Mouse (Mus musculus): ENCODE data around the gene Npm1. TPM values are rescaled to one million over a fixed set of nuclear protein-coding genes. Genes with fewer than 3 reads are reported as not detected.

The Npm1 gene
- polyA plus RNA-seq (2015; fragmentation: Illumina TruSeq; extraction: RNeasy Lipid Tissue Mini Kit (QIAGEN cat#74804); ENCODE audit: low read depth, low replicate concordance), result 308 TPM

DNA sequence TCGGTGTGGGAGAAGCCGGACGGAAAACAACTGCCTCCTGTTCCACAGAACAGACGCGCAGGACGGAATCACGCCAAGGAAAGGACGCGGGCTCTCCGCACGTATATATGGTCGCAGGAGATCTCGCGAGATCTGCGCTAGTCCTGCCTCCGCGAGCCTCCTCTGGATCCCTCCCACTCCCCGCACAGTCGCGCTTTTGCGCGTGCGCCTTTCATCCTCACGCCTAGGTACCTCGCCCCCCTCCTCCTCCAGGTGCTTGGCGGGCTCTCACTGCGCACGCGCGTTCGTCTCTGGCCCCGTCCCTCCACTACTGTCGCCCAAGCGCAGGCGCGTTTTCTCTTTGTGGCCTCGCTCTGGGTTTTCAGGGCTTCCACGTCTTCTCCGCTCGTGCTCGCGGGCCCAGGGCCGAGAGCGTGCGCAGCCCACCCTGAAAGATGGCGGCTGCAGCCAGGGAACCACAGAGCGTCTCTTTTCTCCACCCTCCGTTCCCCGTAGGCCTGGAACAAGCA, at the start of gene Npm1:
Gene Npm1 (minus strand): TSS at position 209 of the 509 bp plus-strand sequence.

DNA sequence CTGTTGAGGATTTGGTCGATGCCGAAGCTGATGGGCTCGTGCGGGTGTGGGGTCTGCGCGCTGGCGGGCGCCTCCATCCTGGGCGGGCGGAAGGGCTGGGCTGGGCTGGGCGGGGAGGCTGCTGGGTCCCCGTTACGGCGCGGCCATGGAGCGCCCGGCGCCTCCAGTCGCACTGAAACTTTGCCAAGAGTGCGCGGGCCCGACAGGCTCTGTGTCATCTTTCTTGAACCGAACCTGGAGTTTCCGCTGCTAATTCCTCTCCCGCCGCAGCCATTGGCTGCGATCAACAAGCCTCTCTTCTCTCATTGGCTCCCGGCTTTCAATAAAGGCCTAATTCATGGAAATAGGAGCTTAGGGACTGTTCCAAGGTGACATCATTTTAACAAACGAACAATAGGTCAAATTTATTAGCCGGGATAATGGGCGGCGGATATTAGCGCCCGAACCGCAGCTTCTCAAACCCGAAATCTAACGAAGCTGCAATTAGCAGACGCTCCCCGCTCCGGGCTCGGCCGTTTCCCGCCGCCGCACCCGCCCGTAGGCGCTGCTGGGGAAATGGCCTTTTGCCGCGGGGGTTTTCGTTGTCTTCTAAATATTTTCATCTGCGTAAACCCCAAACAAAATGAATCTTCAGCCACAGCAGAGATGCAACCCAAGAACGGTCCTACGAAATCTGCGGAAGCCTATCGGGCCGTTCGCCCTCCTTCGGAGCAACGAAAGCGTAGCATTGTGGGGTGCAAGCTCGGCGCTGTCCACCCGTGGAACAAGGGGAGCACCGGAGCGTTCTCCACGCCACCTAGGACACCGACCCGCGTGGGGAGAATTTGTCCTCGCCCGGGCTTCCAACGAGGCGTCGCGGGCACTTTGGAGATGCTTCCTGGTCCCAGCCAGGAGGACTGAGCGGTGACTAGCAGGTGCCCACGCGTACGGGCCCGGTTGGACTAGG, 40.6 kb upstream of the Npm1 start, which contains the start of gene Tlx3:
Gene Tlx3 (minus strand): TSS at position 207 of the 946 bp plus-strand sequence.

DNA sequence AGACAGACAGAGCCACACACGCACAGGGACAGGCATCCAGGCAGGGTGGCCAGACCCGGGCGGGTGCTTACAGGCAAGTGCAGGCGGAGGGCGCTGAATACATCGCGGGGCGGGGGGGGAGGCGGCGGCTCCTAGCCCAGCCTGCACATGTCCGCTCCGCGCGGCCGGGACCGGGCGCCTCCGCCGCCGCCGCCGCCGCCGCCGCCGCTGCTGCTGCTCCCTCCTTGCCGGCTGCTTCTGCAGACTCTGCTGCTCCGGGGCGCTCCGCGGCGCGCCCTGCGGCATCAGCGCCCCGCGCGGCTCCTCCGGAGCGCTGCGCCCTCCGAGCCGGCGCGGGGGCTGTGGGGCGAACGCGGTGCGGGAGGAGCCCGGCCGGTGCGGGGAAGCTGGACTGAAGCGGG, 15.8 kb downstream of the Npm1 start, which contains the start of gene Fgf18:
Gene Fgf18 (minus strand): TSS at position 230 of the 401 bp plus-strand sequence.

Other genes with a start within 250 kb of the Npm1 start
- gene Fgf18, start 15.8 kb downstream of the Npm1 start, polyA plus RNA-seq (2015; fragmentation: Illumina TruSeq; extraction: RNeasy Lipid Tissue Mini Kit (QIAGEN cat#74804); ENCODE audit: low read depth, low replicate concordance), result 4.3 TPM
- gene Tlx3, start 40.4 kb upstream of the Npm1 start, polyA plus RNA-seq (2015; fragmentation: Illumina TruSeq; extraction: RNeasy Lipid Tissue Mini Kit (QIAGEN cat#74804); ENCODE audit: low read depth, low replicate concordance), result not detected
- gene Gm12117, start 113.5 kb upstream of the Npm1 start, polyA plus RNA-seq (2015; fragmentation: Illumina TruSeq; extraction: RNeasy Lipid Tissue Mini Kit (QIAGEN cat#74804); ENCODE audit: low read depth, low replicate concordance), result not detected

Data from brain, adult 10 weeks (tissue).